10 mouse cellular contexts compared by ENCODE assay signal in genomic region chr11:120268195-120268967, GRCm38 (mm10). TPM values are rescaled to one million over a fixed set of nuclear protein-coding genes. Genes with fewer than 3 reads are reported as not detected.
A peak's percentile ranks its signal among the peaks of the same experiment; 100 is the strongest.
DNase-seq lines count a peak whose midpoint lies in the region; ATAC-seq and TF ChIP-seq lines count a peak whose summit lies in the region.
"Had no signal": no experiment of that assay in that cellular context is flagged by ENCODE, and none has a peak within 500 bp of the region (broad histone marks: within the 10 kb centered on the region; RNA-seq: fewer than 3 reads in every experiment).

No protein-coding gene starts in this region.

- no peak overlapping the region for H3K9ac ChIP-seq in intestine, postnatal 0 days (ENCODE audit: low read depth, low read length)
- no peak overlapping the region for H3K9ac ChIP-seq in intestine, embryonic 15.5 days
- H3K9ac ChIP-seq in hindbrain, postnatal 0 days (replicated peaks; ENCODE audit: low read length): no peak overlapping the region

- H3K4me2 ChIP-seq in intestine, postnatal 0 days (replicated peaks; ENCODE audit: low read depth): no peak overlapping the region
- no peak overlapping the region for H3K4me2 ChIP-seq in intestine, embryonic 15.5 days (replicated peaks)
- no peak overlapping the region for H3K4me2 ChIP-seq in hindbrain, postnatal 0 days (ENCODE audit: low read depth, low read length)

- H3K9me3 ChIP-seq in intestine, postnatal 0 days (ENCODE audit: control insufficient read depth): no peaks in the 10 kb centered on the region
- no peaks in the 10 kb centered on the region for H3K9me3 ChIP-seq in intestine, embryonic 15.5 days
- no peaks in the 10 kb centered on the region for H3K9me3 ChIP-seq in hindbrain, postnatal 0 days (ENCODE audit: low read length)

- 86% methylated on average over 10 of the region's 10 CpGs for WGBS in intestine, postnatal 0 days
- 82% methylated on average over 10 of the region's 10 CpGs for WGBS in intestine, embryonic 15.5 days
- 39% methylated on average over 10 of the region's 10 CpGs for WGBS in hindbrain, postnatal 0 days

- H3K36me3 ChIP-seq in intestine, postnatal 0 days (ENCODE audit: control insufficient read depth, insufficient read depth): peaks cover 22% of the 10 kb centered on the region
- H3K36me3 ChIP-seq in intestine, embryonic 15.5 days: peaks cover 19% of the 10 kb centered on the region
- peaks cover 23% of the 10 kb centered on the region for H3K36me3 ChIP-seq in hindbrain, postnatal 0 days (ENCODE audit: insufficient read depth, low read length)

- no peak overlapping the region for H3K4me3 ChIP-seq in intestine, postnatal 0 days (ENCODE audit: low read depth, low read length)
- no peak overlapping the region for H3K4me3 ChIP-seq in intestine, embryonic 15.5 days (replicated peaks)
- H3K4me3 ChIP-seq in hindbrain, postnatal 0 days (ENCODE audit: low read length): no peak overlapping the region

- ATAC-seq in intestine, postnatal 0 days: no peak
- no peak for ATAC-seq in intestine, embryonic 15.5 days
- no peak for ATAC-seq in hindbrain, postnatal 0 days

- peak; percentile 45 for DNase-seq in R1 (ENCODE audit: low read depth, low spot score)
- peak; percentile 47 for DNase-seq in hindbrain, postnatal 0 days (ENCODE audit: low spot score)
- DNase-seq in right cerebral cortex, postnatal 25 days: peak; percentile 56
- no peak for DNase-seq in adrenal gland, postnatal 4 days (ENCODE audit: low spot score in 2 of 2)
- no peak for DNase-seq in kidney, adult 8-10 months
- DNase-seq in ovary, adult 18-20 months (ENCODE audit: low spot score): no peak
- DNase-seq: gastrocnemius, postnatal 14 days had no signal

- no peaks in the 10 kb centered on the region for H3K27me3 ChIP-seq in intestine, postnatal 0 days (replicated peaks; ENCODE audit: control insufficient read depth, insufficient read depth, low read length)
- H3K27me3 ChIP-seq in intestine, embryonic 15.5 days (replicated peaks): no peaks in the 10 kb centered on the region
- no peaks in the 10 kb centered on the region; the same call in 1 of the 2 replicates for H3K27me3 ChIP-seq in hindbrain, postnatal 0 days (ENCODE audit: insufficient read depth, low read length)

- H3K27ac ChIP-seq in intestine, postnatal 0 days (ENCODE audit: low read depth, low read length): no peak overlapping the region
- H3K27ac ChIP-seq in intestine, embryonic 15.5 days: no peak overlapping the region
- no peak overlapping the region for H3K27ac ChIP-seq in hindbrain, postnatal 0 days
- H3K27ac ChIP-seq: macrophage had no signal

- no peaks in the 10 kb centered on the region for H3K4me1 ChIP-seq in intestine, postnatal 0 days (replicated peaks; ENCODE audit: control insufficient read depth, insufficient read depth, low read length)
- H3K4me1 ChIP-seq in intestine, embryonic 15.5 days (replicated peaks): peaks cover 29% of the 10 kb centered on the region
- H3K4me1 ChIP-seq in hindbrain, postnatal 0 days (ENCODE audit: insufficient read depth, low read length): peaks cover 12% of the 10 kb centered on the region

- TF ChIP-seq CTCF in intestine, postnatal 0 days (IDR thresholded peaks at IDR 0.05; ENCODE audit: low read depth): peak; percentile 32
- peak; percentile 56 for TF ChIP-seq CTCF in hindbrain, postnatal 0 days (IDR thresholded peaks at IDR 0.05; ENCODE audit: low read depth)

RNA-seq across cellular contexts. Expression of gene Bahcc1, which starts 35.6 kb away (rescaled TPM):
- polyA plus RNA-seq in intestine, postnatal 0 days (2015; fragmentation: Nextera tagmentation; extraction: Ambion mirVana): 3.1 and 4.2 TPM in 2 replicates
- 5.8 and 7.1 TPM in 2 replicates for polyA plus RNA-seq in intestine, embryonic 15.5 days (2015; fragmentation: Nextera tagmentation; extraction: Ambion mirVana)
- total RNA-seq in hindbrain, postnatal 0 days (2014; rRNA removed): 31.1 and 43.1 TPM in 2 replicates
- 8.8 and 9.1 TPM in 2 replicates for polyA plus RNA-seq in hindbrain, postnatal 0 days (2015; fragmentation: Nextera tagmentation; extraction: Ambion mirVana)
- total RNA-seq in adrenal gland, postnatal 4 days (2021): 10 to 100 TPM; 25.3 to 26.7 TPM

Comparison
In these comparisons a context has a peak if more than half of its experiments do, and no peak if none do; other contexts are left out.
1. DNase-seq: peak in R1 (single experiment), hindbrain, postnatal 0 days (single experiment) and right cerebral cortex, postnatal 25 days (single experiment); none in adrenal gland, postnatal 4 days (0 of 2), kidney, adult 8-10 months (0 of 2) and ovary, adult 18-20 months (single experiment).